Mouse (Mus musculus): ENCODE data around the gene Cfap54.

Cfap54 gene

DNA sequence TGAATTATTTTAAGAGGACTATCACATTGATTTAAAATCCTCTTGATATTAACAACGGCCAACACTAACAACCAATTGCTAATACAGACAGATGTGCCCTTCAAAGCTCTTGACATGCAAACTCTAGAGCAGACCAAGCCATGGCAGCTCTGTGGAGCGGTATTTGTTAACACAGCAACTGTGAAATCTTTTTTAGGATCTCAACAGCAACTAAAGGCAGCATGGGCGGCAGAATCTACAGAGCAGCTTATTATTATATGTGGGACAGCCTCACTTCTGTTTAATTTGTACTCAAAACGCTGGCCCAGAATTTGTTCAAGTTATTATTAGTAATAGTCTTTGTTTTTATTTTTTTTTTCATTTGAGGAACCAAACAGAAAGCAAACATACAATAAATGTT is 28.1 kb downstream of the Cfap54 start:
- DNase-seq (ENCODE audit: low spot score), result no peak

DNA sequence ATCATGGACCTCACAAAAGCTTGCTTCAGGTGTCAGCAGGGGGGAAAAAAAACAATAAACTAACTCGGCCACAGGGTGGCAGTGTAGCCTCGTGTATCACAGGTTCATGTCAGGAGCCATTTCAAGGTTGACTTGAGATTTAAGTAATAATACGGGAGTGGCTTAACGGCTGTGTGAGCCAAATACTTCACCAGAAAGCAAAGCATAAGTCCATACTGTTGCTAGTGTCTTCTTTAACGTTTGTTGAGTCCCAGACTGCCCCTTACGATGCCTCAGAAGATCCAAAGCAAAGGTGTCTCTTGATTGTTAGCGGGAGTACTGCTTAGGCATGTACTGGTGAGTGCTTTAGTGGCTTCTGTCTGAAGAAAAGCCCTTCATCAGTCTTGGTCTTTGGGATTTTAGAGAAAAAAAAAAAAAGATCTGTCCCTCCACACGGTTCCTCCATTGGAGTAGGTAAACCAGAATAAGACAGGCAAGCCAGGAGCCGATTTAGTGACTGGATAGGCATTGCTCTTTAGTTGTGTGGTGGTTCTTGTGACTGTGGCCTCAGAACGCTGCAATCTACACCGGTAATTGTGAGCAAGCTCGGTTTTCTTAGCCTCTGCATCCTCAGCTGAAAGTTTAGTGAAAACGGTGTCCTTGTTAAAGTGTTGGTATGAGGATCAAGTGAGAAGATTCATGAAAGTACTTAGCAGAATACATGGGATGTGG is 30.2 kb downstream of the Cfap54 start:
- peak; percentile 72 for DNase-seq (ENCODE audit: low spot score)

DNA sequence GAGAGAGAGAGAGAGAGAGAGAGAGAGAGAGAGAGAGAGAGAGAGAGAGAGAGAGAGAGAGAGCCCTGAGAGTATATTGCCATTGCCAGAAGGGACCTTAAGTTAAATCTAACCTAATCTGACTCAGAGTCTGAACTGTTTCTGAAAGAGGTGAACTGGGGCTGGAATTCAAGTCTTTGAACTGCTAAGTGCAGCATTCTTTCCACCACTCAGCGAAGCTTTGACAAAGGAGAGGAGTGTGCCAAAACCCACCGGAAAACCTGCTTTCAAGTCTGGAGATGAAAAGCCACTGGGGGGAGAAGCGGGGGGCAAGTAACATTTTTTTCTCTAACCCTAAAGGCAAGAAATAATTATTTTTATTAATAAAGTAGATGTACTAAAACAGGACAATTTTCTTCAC is 30.8 kb downstream of the Cfap54 start:
- DNase-seq (ENCODE audit: low spot score), result no peak

DNA sequence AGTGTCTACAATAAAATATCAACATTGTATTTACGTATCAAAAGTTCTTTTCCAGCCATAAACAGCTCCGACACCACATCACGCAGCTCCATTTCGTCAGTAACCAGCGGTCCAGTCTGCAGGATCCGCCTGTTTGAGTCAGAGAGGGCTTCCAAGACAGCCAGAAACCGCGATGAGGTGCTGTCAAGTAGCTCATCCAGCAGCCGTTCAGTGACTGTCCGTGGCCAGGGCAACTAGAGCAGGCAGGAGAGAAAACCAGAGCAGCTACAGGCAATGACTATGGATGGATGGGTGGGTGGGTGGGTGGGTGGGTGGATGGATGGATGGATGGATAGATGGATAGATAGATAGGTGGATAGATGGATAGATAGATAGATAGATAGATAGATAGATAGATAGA is 38.2 kb downstream of the Cfap54 start:
- no peak for DNase-seq (ENCODE audit: low spot score)

DNA sequence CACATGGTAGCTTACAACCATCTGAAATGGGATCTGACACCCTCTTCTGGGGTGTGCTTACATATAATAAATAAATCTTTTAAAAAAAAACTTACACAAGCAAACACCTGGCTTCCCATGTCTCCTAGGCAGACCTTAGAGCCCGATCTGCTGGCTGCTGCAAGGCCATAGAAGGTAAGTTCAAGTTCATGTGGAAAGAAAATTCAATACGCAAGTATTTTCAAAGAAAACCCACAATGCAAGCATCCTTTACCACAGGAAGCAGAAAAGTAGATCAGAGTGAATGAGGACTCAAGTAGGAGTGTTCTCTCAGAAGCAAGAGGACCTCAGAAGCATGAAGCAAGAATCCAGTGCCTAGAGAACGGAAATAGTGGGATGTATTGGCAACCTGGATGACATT is 39.6 kb downstream of the Cfap54 start:
- DNase-seq (ENCODE audit: low spot score), result no peak

DNA sequence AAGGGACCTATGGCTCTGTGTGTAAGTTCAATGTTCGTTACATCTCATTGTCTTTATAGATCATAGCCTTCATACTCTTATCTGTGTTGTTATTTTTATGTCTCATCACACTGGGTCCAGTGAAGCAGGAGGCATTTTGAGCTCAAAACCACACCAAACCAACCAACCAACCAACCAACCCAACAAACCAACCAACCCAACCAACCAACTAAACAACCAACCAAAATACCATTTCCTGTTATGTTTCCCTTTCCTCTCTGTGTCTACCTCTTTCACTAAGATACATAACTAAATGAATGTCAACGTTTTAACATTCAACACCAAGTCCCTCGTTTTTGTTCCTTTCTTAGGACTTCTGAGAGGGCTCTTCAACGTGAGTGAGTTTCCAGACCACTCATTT is 40.0 kb downstream of the Cfap54 start:
- DNase-seq (ENCODE audit: low spot score), result no peak

DNA sequence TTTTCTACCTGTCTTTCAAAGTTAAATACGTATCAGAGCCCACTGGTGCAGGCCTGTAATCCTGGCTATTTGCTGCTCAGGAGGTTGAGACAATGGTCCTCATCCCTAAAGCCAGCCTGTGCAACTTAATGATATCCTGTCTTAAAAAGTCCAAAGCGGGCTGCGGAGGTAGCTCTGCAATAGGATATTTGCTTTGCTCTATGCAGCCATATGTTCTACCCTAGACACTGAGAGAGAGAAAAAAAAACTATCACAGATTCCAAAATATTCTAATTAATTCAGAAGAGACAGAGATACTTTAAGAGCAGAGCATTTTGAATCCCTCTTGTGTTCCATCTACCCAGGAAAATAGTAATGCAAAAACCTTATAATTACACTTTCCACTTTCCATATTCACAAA is 44.9 kb downstream of the Cfap54 start:
- DNase-seq (ENCODE audit: low spot score), result no peak

DNA sequence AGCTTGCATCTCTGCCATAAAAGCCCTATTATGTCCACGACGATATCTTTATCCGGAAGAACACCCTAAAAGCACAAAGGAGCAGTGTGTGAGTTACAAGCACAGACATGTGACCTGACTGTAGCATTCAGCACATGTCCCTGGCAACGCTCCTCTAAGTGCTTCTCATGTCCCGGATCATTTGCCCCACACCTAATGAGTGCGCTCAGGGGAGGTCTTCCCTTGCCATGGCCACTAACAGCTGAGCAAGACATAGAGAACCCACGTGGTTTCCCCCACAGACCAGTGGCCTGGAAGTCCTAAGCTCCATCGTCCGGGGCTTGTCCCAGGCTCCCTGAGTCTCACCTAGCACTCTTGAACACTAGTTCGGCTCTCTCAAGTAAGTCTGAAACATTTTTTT is 45.9 kb downstream of the Cfap54 start:
- no peak for DNase-seq (ENCODE audit: low spot score)

DNA sequence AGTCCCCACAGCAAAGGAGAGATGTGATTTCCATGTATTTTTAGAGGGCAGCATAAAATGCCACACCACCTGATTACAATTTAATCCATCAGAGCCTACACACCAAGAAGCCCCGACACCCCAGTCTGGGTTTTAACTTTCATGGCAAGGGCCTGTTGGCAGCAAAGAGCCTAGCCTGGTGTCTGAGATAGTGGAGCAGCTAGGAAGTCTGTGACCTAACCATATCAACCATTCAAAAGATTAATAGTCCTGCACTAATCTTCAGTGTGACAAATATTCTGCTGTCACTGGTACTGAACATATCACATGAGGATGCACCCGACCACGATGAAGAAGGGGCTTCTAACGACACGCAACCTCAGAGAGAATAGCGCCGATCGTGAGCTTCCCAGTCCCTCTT is 58.1 kb downstream of the Cfap54 start:
- no peak for DNase-seq (ENCODE audit: low spot score)

DNA sequence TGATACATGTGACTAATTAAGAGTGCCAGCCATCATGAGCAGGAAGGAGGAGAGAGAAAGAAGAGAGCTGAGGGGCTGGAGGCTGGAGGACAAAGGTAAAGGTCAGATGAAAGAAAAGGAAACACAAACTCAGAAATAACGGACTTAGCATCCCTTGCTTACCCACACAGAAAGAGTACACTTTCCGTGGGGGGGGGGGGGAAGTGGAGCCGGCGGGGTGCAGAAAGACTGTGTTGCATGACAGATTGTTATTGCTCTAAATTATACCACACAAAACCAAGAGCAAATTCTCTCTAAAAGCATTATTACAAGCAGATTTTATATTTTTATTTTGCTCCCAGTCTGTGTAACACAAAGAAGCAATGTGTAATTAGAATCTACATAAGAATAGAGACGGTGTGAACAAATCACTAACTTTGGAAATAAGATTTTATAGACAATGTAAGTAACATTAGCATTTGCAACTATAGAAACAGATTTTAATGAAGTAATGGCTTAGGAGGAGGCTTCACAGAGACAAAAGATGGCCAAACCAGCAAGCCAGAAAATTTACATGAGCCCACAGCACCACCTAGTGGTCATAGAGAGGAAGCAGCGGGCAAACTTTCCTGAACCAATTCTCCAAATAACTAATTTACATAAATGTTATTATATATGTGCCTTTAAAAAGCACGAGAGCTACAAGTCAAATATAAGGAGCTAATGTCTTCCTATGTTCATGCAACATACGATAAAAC is 67.2 kb downstream of the Cfap54 start:
- DNase-seq (ENCODE audit: low spot score), result peak; percentile 49

DNA sequence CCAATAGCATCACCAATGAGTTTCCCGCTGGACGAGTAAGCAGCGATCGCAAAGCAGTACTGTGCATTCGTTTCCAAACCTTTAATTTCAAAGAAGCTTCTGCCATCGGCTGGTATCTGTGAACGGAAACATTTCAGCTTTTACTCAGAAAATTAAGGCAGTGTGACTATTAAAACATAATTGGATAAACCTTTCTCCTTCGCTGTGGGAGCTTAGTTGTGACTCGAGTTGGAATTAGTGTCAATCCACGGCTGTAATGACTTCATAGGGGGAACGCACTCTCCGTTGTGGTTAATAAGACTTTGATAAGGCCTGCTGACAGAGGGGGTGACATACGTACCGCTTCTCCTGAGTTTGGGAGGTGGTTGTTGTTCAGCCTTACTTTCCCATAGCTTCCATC is 70.3 kb downstream of the Cfap54 start:
- no peak for DNase-seq (ENCODE audit: low spot score)

DNA sequence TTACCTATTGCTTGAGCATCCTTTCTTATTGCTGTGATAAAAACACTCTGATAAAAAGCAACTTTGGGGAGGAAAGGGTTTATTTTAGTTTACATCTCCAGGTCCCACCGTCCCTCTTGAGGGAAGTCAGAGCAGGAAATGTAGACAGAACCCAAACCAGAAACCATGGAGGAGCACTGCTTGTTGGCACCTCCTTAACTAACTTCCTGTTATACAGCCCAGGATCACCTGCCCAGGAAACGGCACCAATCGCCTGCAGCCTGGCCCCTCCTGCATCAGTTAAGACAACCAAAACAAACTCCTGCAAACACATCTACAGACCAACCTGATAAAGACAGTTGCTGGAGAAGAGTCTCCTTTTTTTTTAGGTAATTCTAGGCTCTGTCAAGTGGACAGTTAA is 74.4 kb downstream of the Cfap54 start:
- no peak for DNase-seq (ENCODE audit: low spot score)

DNA sequence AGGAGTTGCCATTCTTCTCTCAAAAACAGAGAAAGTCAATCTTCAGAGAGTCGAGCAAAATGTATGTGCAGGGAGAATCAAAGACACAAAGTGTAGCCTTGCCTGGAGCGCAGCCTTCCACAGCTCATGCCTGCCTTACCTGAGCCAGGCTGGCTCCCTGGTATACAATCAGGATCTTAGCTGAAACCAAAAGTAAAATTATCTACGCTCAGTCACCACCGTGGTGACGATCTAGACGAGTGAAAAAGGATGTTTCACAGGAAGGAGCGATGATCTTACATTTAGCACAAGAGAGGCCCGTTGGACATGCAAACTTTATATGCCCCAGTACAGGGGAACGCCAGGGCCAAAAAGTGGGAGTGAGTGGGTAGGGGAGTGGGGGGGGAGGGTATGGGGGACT is 75.0 kb downstream of the Cfap54 start:
- no peak for DNase-seq (ENCODE audit: low spot score)

DNA sequence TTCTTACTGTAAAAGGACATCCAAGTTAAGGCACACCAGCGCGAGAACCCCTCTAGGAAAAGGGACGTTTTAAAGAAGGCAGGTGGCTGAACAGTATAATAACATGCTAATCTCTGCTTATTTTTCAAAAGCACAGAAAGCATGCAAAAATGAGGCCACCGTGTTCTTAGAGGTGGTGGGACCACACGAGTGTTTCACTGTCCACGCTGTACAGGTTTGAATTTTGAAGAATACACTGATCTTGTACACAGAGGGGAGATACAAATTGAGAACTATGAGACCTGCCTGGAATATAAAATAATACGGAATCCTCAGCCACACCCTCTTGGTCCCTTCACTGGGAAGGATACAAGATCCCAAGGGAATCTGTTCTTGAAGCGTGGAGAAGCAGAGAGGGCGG is 82.9 kb downstream of the Cfap54 start:
- DNase-seq (ENCODE audit: low spot score), result no peak

DNA sequence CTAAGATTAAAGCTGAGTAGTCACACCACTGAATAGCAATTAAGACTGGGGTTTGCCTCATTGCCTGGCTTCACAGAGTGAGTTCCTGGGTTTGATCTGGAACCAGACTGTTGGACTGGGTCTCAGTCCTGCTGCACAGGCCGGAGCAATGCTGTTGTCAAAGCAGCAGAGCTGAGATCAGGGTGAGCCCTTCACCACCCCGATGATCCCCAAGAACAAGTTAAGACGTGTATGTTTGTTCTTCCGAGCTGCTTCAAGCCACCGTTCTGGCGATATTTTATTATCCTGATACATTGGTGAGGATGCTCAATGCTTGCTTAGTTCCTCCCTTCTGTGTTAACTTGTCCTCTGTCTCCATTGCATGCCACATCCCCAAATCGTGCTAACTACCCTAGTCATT is 86.2 kb downstream of the Cfap54 start:
- DNase-seq (ENCODE audit: low spot score), result no peak

DNA sequence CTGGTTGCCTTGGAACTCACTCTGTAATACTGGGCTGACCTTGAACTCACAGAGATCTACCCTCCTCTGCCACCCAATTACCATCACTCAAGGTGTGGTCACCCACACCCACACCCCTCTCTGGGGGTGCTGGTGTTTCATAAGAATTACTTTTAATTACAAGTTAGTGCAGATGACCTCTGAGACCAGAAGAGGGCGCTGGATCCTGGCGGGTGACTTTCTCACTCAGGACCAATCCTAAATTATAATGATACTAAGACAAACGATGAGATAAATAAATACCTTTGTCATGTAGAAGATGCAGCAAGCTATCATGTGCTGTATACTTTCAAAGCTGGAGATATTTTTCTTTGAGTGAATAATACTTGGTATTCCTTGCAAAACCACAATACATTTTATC is 87.1 kb downstream of the Cfap54 start:
- DNase-seq (ENCODE audit: low spot score), result no peak

DNA sequence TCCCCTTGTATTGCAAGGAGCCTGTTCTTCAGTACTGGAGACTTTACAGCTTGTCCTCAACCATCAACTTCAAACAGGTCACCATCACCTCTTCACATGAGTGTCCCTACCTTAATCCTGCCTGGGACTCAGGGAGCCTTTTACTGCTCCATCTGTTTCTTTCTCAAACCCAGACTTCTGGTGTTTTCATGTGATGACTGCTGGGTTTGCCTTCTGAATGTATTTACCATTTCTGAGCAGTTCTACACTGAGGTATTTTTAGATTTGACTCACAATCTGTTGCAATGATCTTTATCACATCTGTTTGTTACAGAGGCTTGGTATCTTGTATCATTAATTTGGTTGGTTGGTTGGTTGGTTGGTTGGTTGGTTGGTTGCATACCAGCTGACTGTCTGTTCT is 88.9 kb downstream of the Cfap54 start:
- DNase-seq (ENCODE audit: low spot score), result no peak

DNA sequence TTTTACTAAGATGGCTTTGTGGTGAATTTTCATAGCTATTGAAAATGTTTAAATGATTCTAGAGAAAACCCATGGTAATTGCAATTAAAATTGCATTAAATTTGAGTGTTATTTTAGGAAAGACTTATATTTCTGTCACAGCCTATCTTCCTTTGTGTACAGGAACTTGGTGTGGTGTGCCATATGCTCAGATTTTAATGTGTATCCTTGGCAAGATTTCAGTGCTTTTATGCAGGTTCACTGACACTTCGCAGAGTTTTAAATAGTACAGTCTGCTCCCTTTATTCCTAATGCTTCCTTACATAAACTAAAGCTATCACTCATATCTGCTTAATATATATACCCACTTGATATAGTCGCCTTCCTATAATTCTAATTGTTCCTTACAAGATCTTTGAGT is 90.8 kb downstream of the Cfap54 start:
- no peak for DNase-seq (ENCODE audit: low spot score)

DNA sequence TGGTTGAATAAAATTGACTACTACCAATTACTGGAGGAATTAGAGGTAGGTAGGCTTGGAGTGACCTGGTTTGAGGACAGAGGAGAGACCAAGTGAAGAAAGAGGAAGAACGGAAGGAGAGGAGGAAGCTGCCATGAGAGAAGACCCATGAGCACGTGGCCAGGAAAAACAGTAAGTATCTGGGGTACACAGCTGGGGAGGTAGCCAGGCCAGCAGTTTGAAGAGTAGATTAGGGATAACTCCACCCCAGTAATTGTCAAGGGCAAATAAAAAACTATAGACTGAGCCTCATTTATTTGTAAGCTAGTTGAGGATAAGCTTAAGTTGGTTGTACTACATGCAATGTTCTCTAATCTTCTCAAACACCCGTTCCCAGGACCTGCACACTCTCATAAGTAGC is 116.3 kb downstream of the Cfap54 start:
- DNase-seq (ENCODE audit: low spot score), result no peak

DNA sequence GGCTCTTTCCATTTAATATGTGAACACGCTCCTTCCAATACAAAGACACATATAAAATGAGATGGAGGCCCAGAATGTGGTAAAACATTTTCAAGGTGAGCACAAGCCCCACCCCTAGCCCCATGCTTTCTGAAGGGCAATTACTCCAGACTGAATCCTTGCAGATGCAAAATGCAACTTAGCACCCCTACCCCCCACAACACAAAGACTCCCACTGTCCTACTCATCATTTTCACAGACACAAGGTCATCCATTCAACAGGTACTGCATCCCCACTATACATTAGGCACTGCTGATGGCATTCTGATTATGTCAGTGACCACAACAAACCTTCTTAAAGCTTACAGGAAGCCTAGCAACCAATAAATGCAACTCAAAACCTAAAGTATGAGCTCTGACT is 131.4 kb downstream of the Cfap54 start:
- DNase-seq (ENCODE audit: low spot score), result no peak

DNA sequence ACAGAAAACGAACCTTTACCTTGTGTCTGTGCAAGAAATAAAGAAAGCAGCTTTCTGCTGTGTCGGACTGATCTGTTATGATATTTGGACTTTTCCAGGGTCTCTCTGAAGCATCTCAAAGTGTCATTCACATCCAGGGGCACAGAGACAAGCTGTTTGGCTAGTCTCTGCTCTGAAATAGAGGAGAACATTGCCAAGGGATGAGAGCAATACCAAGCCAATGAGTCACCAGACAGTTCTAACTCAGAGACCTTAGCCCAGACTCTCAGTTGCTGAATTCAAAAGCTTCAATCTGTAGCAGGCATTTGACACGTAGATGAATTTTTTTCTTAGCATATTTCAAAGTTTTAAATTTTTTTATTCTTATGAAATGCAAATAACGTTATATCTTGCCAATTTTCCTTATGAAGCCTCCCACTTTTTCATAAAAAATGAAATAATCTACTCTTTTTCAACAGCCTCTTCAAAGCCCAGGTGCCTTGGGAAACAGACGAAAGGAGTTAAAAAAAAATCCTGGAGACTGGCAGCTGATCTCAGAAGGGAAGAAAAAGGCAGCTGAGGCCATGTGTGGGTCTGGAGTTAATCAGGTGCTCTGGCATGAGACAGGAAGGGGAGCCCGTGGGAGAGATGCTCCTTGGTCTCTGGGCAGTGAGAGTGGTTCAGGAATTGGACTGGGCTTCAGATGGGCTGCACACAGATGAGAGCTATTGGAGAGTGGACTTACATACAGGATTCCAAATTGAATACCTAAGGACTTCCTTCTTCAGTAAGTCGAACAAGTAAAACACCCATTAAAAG is 138.4 kb downstream of the Cfap54 start:
- no peak for DNase-seq (ENCODE audit: low spot score)

DNA sequence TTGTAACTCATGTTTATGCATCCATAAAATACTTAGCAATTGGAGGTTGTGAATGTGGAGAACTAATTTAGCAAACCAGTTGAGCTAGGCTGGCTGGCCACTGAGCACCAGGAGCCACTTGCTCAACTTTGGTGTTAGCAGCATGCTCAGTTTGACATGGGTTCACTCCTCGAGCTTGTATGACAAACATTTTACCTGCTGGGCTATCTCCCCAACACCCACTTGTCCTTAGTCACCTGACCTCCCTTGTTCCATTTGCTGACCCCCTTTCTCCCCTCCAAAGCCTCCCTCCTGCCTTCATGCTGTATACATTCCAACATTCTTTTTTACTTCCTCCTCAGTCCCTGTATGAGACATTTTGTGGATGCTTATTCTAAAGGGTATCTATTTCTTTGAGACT is 139.8 kb downstream of the Cfap54 start:
- DNase-seq (ENCODE audit: low spot score), result no peak

DNA sequence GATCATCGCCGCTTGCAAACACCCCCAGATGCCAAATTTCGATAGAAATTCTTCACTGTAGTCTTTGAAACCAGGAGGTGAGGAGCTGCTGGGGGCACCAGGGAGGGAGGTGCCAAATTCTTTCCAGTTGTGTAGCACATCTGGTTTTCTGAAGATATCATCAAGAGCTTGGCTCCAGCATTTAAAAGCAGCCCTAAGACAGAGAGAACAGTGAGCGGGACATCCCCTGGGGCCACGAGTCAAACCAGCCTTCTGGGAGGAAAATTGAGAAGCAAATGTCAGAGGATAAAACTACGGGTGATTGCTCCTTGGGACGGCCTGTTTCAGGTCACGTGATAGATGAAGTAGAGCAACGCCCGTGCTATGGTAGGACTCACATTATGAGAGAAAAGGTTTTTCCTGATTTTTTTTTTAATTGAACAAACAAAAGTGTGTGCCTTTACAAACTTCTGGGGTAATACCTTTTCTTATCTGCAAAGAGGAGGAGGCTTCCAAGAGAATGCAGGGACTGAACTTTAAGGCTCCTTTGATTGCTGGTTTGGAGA is 143.6 kb downstream of the Cfap54 start:
- no peak for DNase-seq (ENCODE audit: low spot score)
